Comparison of ENCODE assay signal across 8 mouse cellular contexts in genomic region chr4:63215185-63215992, GRCm38 (mm10). TPM values are rescaled to one million over a fixed set of nuclear protein-coding genes. Genes with fewer than 3 reads are reported as not detected.
DNase-seq lines count a peak whose midpoint lies in the region; ATAC-seq and TF ChIP-seq lines count a peak whose summit lies in the region.

No protein-coding gene starts in this region.

- peaks cover 37% of the 10 kb centered on the region for H3K4me1 ChIP-seq in forebrain, embryonic 10.5 days
- H3K4me1 ChIP-seq in heart, postnatal 0 days (ENCODE audit: control insufficient read depth, insufficient read depth): peaks cover 21% of the 10 kb centered on the region
- H3K4me1 ChIP-seq in lung, embryonic 14.5 days (ENCODE audit: insufficient read depth): 0 out of 2 replicates have a peak, but pooled peaks cover 4% of the 10 kb centered on the region

- H3K27ac ChIP-seq in forebrain, embryonic 10.5 days: peak overlapping the region; percentile 88
- H3K27ac ChIP-seq in heart, postnatal 0 days (ENCODE audit: low read depth): peak overlapping the region; percentile 52
- H3K27ac ChIP-seq in lung, embryonic 14.5 days (ENCODE audit: low read depth): no peak overlapping the region; the same call in none of the 2 replicates

- H3K9me3 ChIP-seq in forebrain, embryonic 10.5 days: no peaks in the 10 kb centered on the region
- H3K9me3 ChIP-seq in heart, postnatal 0 days (replicated peaks; ENCODE audit: control insufficient read depth, low read length): no peaks in the 10 kb centered on the region
- H3K9me3 ChIP-seq in lung, embryonic 14.5 days (ENCODE audit: low read depth, low read length): no peaks in the 10 kb centered on the region

- WGBS in forebrain, embryonic 10.5 days: under 1% methylated on average over 71 of the region's 71 CpGs
- 0% methylated on average over 66 of the region's 71 CpGs for WGBS in heart, postnatal 0 days
- under 1% methylated on average over 70 of the region's 71 CpGs for WGBS in lung, embryonic 14.5 days

- H3K27me3 ChIP-seq in forebrain, embryonic 10.5 days (ENCODE audit: poor library complexity, severe bottlenecking): peaks cover 62% of the 10 kb centered on the region
- peaks cover 37% of the 10 kb centered on the region for H3K27me3 ChIP-seq in heart, postnatal 0 days (ENCODE audit: control insufficient read depth, insufficient read depth, low read length)
- peaks cover 11% of the 10 kb centered on the region for H3K27me3 ChIP-seq in lung, embryonic 14.5 days (ENCODE audit: insufficient read depth, low read length)

- peak overlapping the region; percentile 100 for H3K4me2 ChIP-seq in heart, postnatal 0 days (ENCODE audit: low read depth, low read length)
- peak overlapping the region; percentile 92 for H3K4me2 ChIP-seq in lung, embryonic 14.5 days

- no peaks in the 10 kb centered on the region for H3K36me3 ChIP-seq in forebrain, embryonic 10.5 days (replicated peaks)
- H3K36me3 ChIP-seq in heart, postnatal 0 days (replicated peaks; ENCODE audit: control insufficient read depth, insufficient read depth, low read length): no peaks in the 10 kb centered on the region
- 0 out of 2 replicates have a peak, but pooled peaks cover 7% of the 10 kb centered on the region for H3K36me3 ChIP-seq in lung, embryonic 14.5 days (ENCODE audit: insufficient read depth)

- peak; percentile 85 for DNase-seq in brain, embryonic 14.5 days (ENCODE audit: low read depth)
- peak; percentile 86 for DNase-seq in forebrain, embryonic 10.5 days (ENCODE audit: extremely low spot score, low spot score)
- DNase-seq in heart, postnatal 0 days (ENCODE audit: low spot score): peak; percentile 63
- peak; percentile 76 to 92 for DNase-seq in kidney, postnatal 36 days
- DNase-seq in lung, embryonic 14.5 days: peak; percentile 90
- peak; percentile 65 for DNase-seq in testis, postnatal 14 days (ENCODE audit: low spot score)

- peak overlapping the region; percentile 77 for H3K9ac ChIP-seq in heart, postnatal 0 days (replicated peaks; ENCODE audit: low read depth, low read length)
- peak overlapping the region; percentile 85 for H3K9ac ChIP-seq in lung, embryonic 14.5 days

- ATAC-seq in CD4-positive, CD25-positive, alpha-beta regulatory T cell, adult 4 months: peak; percentile 72
- ATAC-seq in heart, postnatal 0 days (ENCODE audit: insufficient read depth, low read depth): peak; percentile 31
- ATAC-seq in lung, embryonic 14.5 days (ENCODE audit: insufficient read depth): peak; percentile 44
- ATAC-seq in neutrophil, adult 5-6 weeks (ENCODE audit: extremely low read depth, insufficient number of reproducible peaks, low FRiP score, poor library complexity, severe bottlenecking): peak; percentile 54

- TF ChIP-seq POLR2A in brain, embryonic 14.5 days (IDR thresholded peaks at IDR 0.05; ENCODE audit: borderline replicate concordance, extremely low read depth, insufficient read depth, insufficient read length, poor library complexity, severe bottlenecking): no peak

- no peak for TF ChIP-seq EP300 in heart, postnatal 0 days (IDR thresholded peaks at IDR 0.05; ENCODE audit: low read depth)

- TF ChIP-seq CTCF in brain, embryonic 14.5 days (IDR thresholded peaks at IDR 0.05; ENCODE audit: borderline replicate concordance, extremely low read depth, insufficient read depth, insufficient read length): peak; percentile 94
- peak; percentile 91 for TF ChIP-seq CTCF in heart, postnatal 0 days (IDR thresholded peaks at IDR 0.05; ENCODE audit: low read depth)
- peak; percentile 98 for TF ChIP-seq CTCF in lung, embryonic 14.5 days (IDR thresholded peaks at IDR 0.05; ENCODE audit: low read depth)

- H3K4me3 ChIP-seq in forebrain, embryonic 10.5 days: peak overlapping the region; percentile 94
- H3K4me3 ChIP-seq in heart, postnatal 0 days (ENCODE audit: low read depth, low read length): peak overlapping the region; percentile 83
- peak overlapping the region; percentile 83 for H3K4me3 ChIP-seq in lung, embryonic 14.5 days (ENCODE audit: low read depth, low read length)

RNA-seq across cellular contexts. Expression of gene Col27a1, which starts 1.6 kb away (rescaled TPM):
- under 1 TPM; 0.33 to 0.75 TPM for polyA plus RNA-seq in CD4-positive, CD25-positive, alpha-beta regulatory T cell, adult 4 months (2017; shearing (Covaris generic))
- polyA plus RNA-seq in brain, embryonic 14.5 days (2012; rRNA removed): 5.7 and 6.5 TPM in 2 replicates
- polyA plus RNA-seq in forebrain, embryonic 10.5 days (2016; fragmentation: Nextera tagmentation; extraction: Ambion mirVana): 2.8 and 3.1 TPM in 2 replicates
- total RNA-seq in heart, postnatal 0 days (2014; rRNA removed; ENCODE audit: low replicate concordance): 5.9 and 8.2 TPM in 2 replicates
- 0.92 and 1.2 TPM in 2 replicates for polyA plus RNA-seq in heart, postnatal 0 days (2015; fragmentation: Nextera tagmentation; extraction: Ambion mirVana)
- 23.1 and 25.8 TPM in 2 replicates for polyA plus RNA-seq in lung, embryonic 14.5 days (2014; fragmentation: Nextera tagmentation; extraction: Ambion mirVana)
- 3.3 and 4.7 TPM in 2 replicates for total RNA-seq in neutrophil, adult 5-6 weeks (2017)

RNA-seq across cellular contexts. Expression of gene Kif12, which starts 43.5 kb away (rescaled TPM):
- polyA plus RNA-seq in CD4-positive, CD25-positive, alpha-beta regulatory T cell, adult 4 months (2017; shearing (Covaris generic)): not detected
- polyA plus RNA-seq in brain, embryonic 14.5 days (2012; rRNA removed): 0.04 and 0.05 TPM in 2 replicates
- polyA plus RNA-seq in forebrain, embryonic 10.5 days (2016; fragmentation: Nextera tagmentation; extraction: Ambion mirVana): not detected in 2 replicates
- not detected in 2 replicates for total RNA-seq in heart, postnatal 0 days (2014; rRNA removed; ENCODE audit: low replicate concordance)
- polyA plus RNA-seq in heart, postnatal 0 days (2015; fragmentation: Nextera tagmentation; extraction: Ambion mirVana): not detected in 2 replicates
- polyA plus RNA-seq in lung, embryonic 14.5 days (2014; fragmentation: Nextera tagmentation; extraction: Ambion mirVana): 8.9 and 11.8 TPM in 2 replicates
- not detected in 2 replicates for total RNA-seq in neutrophil, adult 5-6 weeks (2017)
